Comparison of ENCODE assay signal across 10 mouse cellular contexts in genomic region chr2:153496898-153497297, GRCm38 (mm10). TPM values are rescaled to one million over a fixed set of nuclear protein-coding genes. Genes with fewer than 3 reads are reported as not detected.
DNase-seq lines count a peak whose midpoint lies in the region; ATAC-seq and TF ChIP-seq lines count a peak whose summit lies in the region.
"Had no signal": no experiment of that assay in that cellular context is flagged by ENCODE, and none has a peak within 500 bp of the region (broad histone marks: within the 10 kb centered on the region; RNA-seq: fewer than 3 reads in every experiment).

No protein-coding gene starts in this region.

- no peaks in the 10 kb centered on the region for H3K36me3 ChIP-seq in hindbrain, embryonic 14.5 days (replicated peaks; ENCODE audit: control insufficient read depth, insufficient read depth)
- no peaks in the 10 kb centered on the region for H3K36me3 ChIP-seq in neural tube, embryonic 11.5 days (ENCODE audit: control insufficient read depth, insufficient read depth, low read length)
- H3K36me3 ChIP-seq: embryonic facial prominence, embryonic 15.5 days had no signal

- WGBS in hindbrain, embryonic 14.5 days, result 12% methylated on average over 13 of the region's 13 CpGs
- WGBS in neural tube, embryonic 11.5 days, result 10% methylated on average over 13 of the region's 13 CpGs

- no peak overlapping the region for H3K9ac ChIP-seq in hindbrain, embryonic 14.5 days
- H3K9ac ChIP-seq in neural tube, embryonic 11.5 days (ENCODE audit: low read length), result no peak overlapping the region
- H3K9ac ChIP-seq: embryonic facial prominence, embryonic 15.5 days had no signal

- peak; percentile 15; the same call in 1 of the 2 replicates for ATAC-seq in hindbrain, embryonic 14.5 days (ENCODE audit: low FRiP score)
- peak; percentile 25; the same call in 1 of the 2 replicates for ATAC-seq in neural tube, embryonic 11.5 days (ENCODE audit: insufficient read depth, low FRiP score, low TSS enrichment)
- no peak for ATAC-seq in frontal cortex, adult (ENCODE audit: low TSS enrichment)

- H3K4me1 ChIP-seq in hindbrain, embryonic 14.5 days (replicated peaks; ENCODE audit: control insufficient read depth, insufficient read depth, low read length), result peaks cover 49% of the 10 kb centered on the region
- peaks cover 26% of the 10 kb centered on the region for H3K4me1 ChIP-seq in neural tube, embryonic 11.5 days (ENCODE audit: control insufficient read depth, insufficient read depth, low read length)

- H3K27ac ChIP-seq in layer of hippocampus, adult 2 months, result peak overlapping the region; percentile 37
- peak overlapping the region; percentile 60; the same call in 1 of the 2 replicates for H3K27ac ChIP-seq in hindbrain, embryonic 14.5 days
- H3K27ac ChIP-seq in neural tube, embryonic 11.5 days (ENCODE audit: low read depth, low read length), result peak overlapping the region; percentile 2
- H3K27ac ChIP-seq: embryonic facial prominence, embryonic 15.5 days had no signal

- no peaks in the 10 kb centered on the region for H3K9me3 ChIP-seq in hindbrain, embryonic 14.5 days (ENCODE audit: control insufficient read depth, low read length)
- H3K9me3 ChIP-seq in neural tube, embryonic 11.5 days (ENCODE audit: control insufficient read depth, low read length), result no peaks in the 10 kb centered on the region
- H3K9me3 ChIP-seq: embryonic facial prominence, embryonic 15.5 days had no signal

- no peak for DNase-seq in layer of hippocampus, adult 2 months (ENCODE audit: low spot score in 2 of 2)
- no peak for DNase-seq in layer of hippocampus, adult 11-12 months (ENCODE audit: low spot score)
- peak; percentile 80 to 85 for DNase-seq in cerebellum, postnatal 25 days
- no peak for DNase-seq in hindbrain, embryonic 14.5 days (ENCODE audit: low spot score)
- DNase-seq in neural tube, embryonic 11.5 days (ENCODE audit: low spot score), result peak; percentile 73
- no peak for DNase-seq in spleen, postnatal 36 days (ENCODE audit: low spot score in 2 of 2)
- DNase-seq in adrenal gland, postnatal 4 days (ENCODE audit: low spot score in 2 of 2), result no peak

- H3K27me3 ChIP-seq in hindbrain, embryonic 14.5 days (ENCODE audit: control insufficient read depth, insufficient read depth, low read length), result no peaks in the 10 kb centered on the region
- H3K27me3 ChIP-seq in neural tube, embryonic 11.5 days (ENCODE audit: control insufficient read depth, insufficient read depth, low read length), result peaks cover 8% of the 10 kb centered on the region

- H3K4me2 ChIP-seq in hindbrain, embryonic 14.5 days (replicated peaks), result no peak overlapping the region
- H3K4me2 ChIP-seq in neural tube, embryonic 11.5 days (ENCODE audit: low read depth), result no peak overlapping the region
- H3K4me2 ChIP-seq: embryonic facial prominence, embryonic 15.5 days had no signal

- no peak overlapping the region for H3K4me3 ChIP-seq in layer of hippocampus, adult 2 months
- no peak overlapping the region for H3K4me3 ChIP-seq in hindbrain, embryonic 14.5 days (replicated peaks; ENCODE audit: low read length)
- H3K4me3 ChIP-seq in neural tube, embryonic 11.5 days (ENCODE audit: low read depth, low read length), result no peak overlapping the region
- H3K4me3 ChIP-seq: embryonic facial prominence, embryonic 15.5 days had no signal

- peak; percentile 24; the same call in 1 of the 2 replicates for TF ChIP-seq CTCF in layer of hippocampus, adult 2 months (conservative IDR thresholded peaks at IDR 0.05)

RNA-seq across cellular contexts. Expression of gene 4930404H24Rik, which starts 4.3 kb away (rescaled TPM):
- not detected for total RNA-seq in layer of hippocampus, adult 2 months (2021)
- not detected in 2 replicates for polyA plus RNA-seq in hindbrain, embryonic 14.5 days (2014; fragmentation: Nextera tagmentation; extraction: Ambion mirVana)
- polyA plus RNA-seq in neural tube, embryonic 11.5 days (2014; fragmentation: Nextera tagmentation; extraction: Ambion mirVana), result not detected in 2 replicates
- not detected for total RNA-seq in adrenal gland, postnatal 4 days (2021)
- total RNA-seq: layer of hippocampus, postnatal 25 days had no signal
- polyA plus RNA-seq: embryonic facial prominence, embryonic 15.5 days had no signal

RNA-seq across cellular contexts. Expression of gene Nol4l, which starts 32.9 kb away (rescaled TPM):
- 10 to 100 TPM; 47.6 to 52.1 TPM for total RNA-seq in layer of hippocampus, adult 2 months (2021)
- 44.8 and 49.8 TPM in 2 replicates for polyA plus RNA-seq in hindbrain, embryonic 14.5 days (2014; fragmentation: Nextera tagmentation; extraction: Ambion mirVana)
- 32.1 and 37.5 TPM in 2 replicates for polyA plus RNA-seq in neural tube, embryonic 11.5 days (2014; fragmentation: Nextera tagmentation; extraction: Ambion mirVana)
- total RNA-seq in adrenal gland, postnatal 4 days (2021), result 10 to 100 TPM; 26.7 to 26.9 TPM

Comparison
In these comparisons a context has a peak if more than half of its experiments do, and no peak if none do; other contexts are left out.
1. DNase-seq: peak in cerebellum, postnatal 25 days (2 of 2) and neural tube, embryonic 11.5 days (single experiment); none in layer of hippocampus, adult 2 months (0 of 2), layer of hippocampus, adult 11-12 months (single experiment), hindbrain, embryonic 14.5 days (single experiment), spleen, postnatal 36 days (0 of 2) and adrenal gland, postnatal 4 days (0 of 2).
2. H3K27ac ChIP-seq: peak in every context shown above with its lines; median percentile 60 in hindbrain, embryonic 14.5 days; 37 in layer of hippocampus, adult 2 months; 2 in neural tube, embryonic 11.5 days.